Mouse (Mus musculus) right cerebral cortex, postnatal 4 days (tissue): ENCODE results near the gene Actn1.

Experiments used
- DNase-seq: peaks from one replicate; pipeline ENCODE4 v3.0.0-alpha.2; 2022

Gene Actn1

GRCm38 (mm10) chr12:80132250-80133003 is 127.7 kb downstream of the Actn1 start:
- peak; percentile 75 for DNase-seq

GRCm38 (mm10) chr12:80131359-80132249 is 128.6 kb downstream of the Actn1 start:
- no peak for DNase-seq

- DNase-seq: no peak
These were observed 129.4 kb downstream of the Actn1 start for GRCm38 (mm10) chr12:80130558-80131358.

- DNase-seq: no peak
These were observed 130.6 kb downstream of the Actn1 start for GRCm38 (mm10) chr12:80129531-80129930.

- DNase-seq: no peak
These were observed 132.9 kb downstream of the Actn1 start for GRCm38 (mm10) chr12:80127191-80127762.

GRCm38 (mm10) chr12:80125316-80125715 is 134.9 kb downstream of the Actn1 start:
- no peak for DNase-seq

GRCm38 (mm10) chr12:80124756-80125155 is 135.4 kb downstream of the Actn1 start:
- DNase-seq: no peak

- DNase-seq: no peak
These were observed 136.0 kb downstream of the Actn1 start for GRCm38 (mm10) chr12:80124211-80124610.

GRCm38 (mm10) chr12:80123227-80123803 is 136.9 kb downstream of the Actn1 start:
- no peak for DNase-seq

- DNase-seq: no peak
These were observed 138.7 kb downstream of the Actn1 start for GRCm38 (mm10) chr12:80121438-80121837.

GRCm38 (mm10) chr12:80118588-80118987 is 141.6 kb downstream of the Actn1 start:
- DNase-seq: no peak
